Mouse (Mus musculus) heart, postnatal 0 days (tissue): ENCODE measurements around the gene Erbin. TPM values are rescaled to one million over a fixed set of nuclear protein-coding genes. Genes with fewer than 3 reads are reported as not detected.

ENCODE experiments used
- ATAC-seq: fragments of 200-750 bp; cut with Nextera tagmentation; 2 replicates; pipeline ENCODE4 v1.8.0; 2017; ENCODE audit warnings: low read depth, moderate number of reproducible peaks, moderate library complexity; ENCODE audit not compliant: insufficient read depth
- DNase-seq: peaks from one replicate; pipeline ENCODE4 v3.0.0-alpha.2; 2016; ENCODE audit warnings: low spot score
- H3K27ac ChIP-seq: fragments of 300-500 bp; sonication (generic); 2 replicates; pipeline ENCODE4 v1.5.1; 2014; ENCODE audit warnings: low read depth, mild to moderate bottlenecking
- H3K27me3 ChIP-seq: fragments of 300-500 bp; sonication (generic); 2 replicates; pipeline ENCODE4 v1.6.1; 2014; ENCODE audit warnings: low read length, mixed read lengths; ENCODE audit not compliant: control insufficient read depth, insufficient read depth
- H3K36me3 ChIP-seq: fragments of 300-500 bp; sonication (generic); replicated peaks from 2 replicates; pipeline ENCODE4 v1.6.1; 2014; ENCODE audit warnings: low read length, mixed read lengths; ENCODE audit not compliant: control insufficient read depth, insufficient read depth
- H3K4me1 ChIP-seq: fragments of 300-500 bp; sonication (generic); 2 replicates; pipeline ENCODE4 v1.6.1; 2014; ENCODE audit warnings: antibody characterized with exemption; ENCODE audit not compliant: control insufficient read depth, insufficient read depth
- H3K4me2 ChIP-seq: fragments of 300-500 bp; sonication (generic); 2 replicates; pipeline ENCODE4 v1.6.1; 2014; ENCODE audit warnings: low read depth, mild to moderate bottlenecking, low read length, moderate library complexity
- H3K4me3 ChIP-seq: fragments of 300-500 bp; sonication (generic); 2 replicates; pipeline ENCODE4 v1.5.1; 2014; ENCODE audit warnings: low read depth, low read length
- H3K9ac ChIP-seq: fragments of 300-500 bp; sonication (generic); replicated peaks from 2 replicates; pipeline ENCODE4 v1.6.1; 2014; ENCODE audit warnings: low read depth, low read length, mixed read lengths
- H3K9me3 ChIP-seq: fragments of 300-500 bp; sonication (generic); replicated peaks from 2 replicates; pipeline ENCODE4 v1.6.1; 2016; ENCODE audit warnings: low read length; ENCODE audit not compliant: control insufficient read depth
- CTCF ChIP-seq: IDR thresholded peaks from 2 replicates; pipeline ENCODE4 v1.5.1; 2016; ENCODE audit warnings: antibody characterized with exemption, control low read depth, low read depth
- EP300 ChIP-seq: IDR thresholded peaks from 2 replicates; pipeline ENCODE4 v1.6.1; 2016; ENCODE audit warnings: antibody characterized with exemption, low read depth
- WGBS: fragments of 180-500 bp; shearing (Covaris S2); extraction: QIAGEN DNeasy Blood & Tissue Kit; methylation state at CpG from one replicate; pipeline ENCODE4 v1.1.7; 2014; 5-methylcytosine and 5-hydroxymethylcytosine counted together
- polyA plus RNA-seq: library from polyadenylated mRNA; unstranded; fragments of >200 nt; fragmentation: Nextera tagmentation; extraction: Ambion mirVana; gene quantifications from 2 replicates; pipeline ENCODE4 v1.2.1, GENCODE M21; 2015
- total RNA-seq: library from RNA; depleted of rRNA; stranded (reverse); fragments of >200 nt; gene quantifications from 2 replicates; pipeline ENCODE4 v1.2.3, GENCODE M21; 2014; ENCODE audit warnings: low replicate concordance

The Erbin gene
- total and polyA plus RNA-seq, 2 experiments from 2014 or later = 10.9 to 30.2 TPM

DNA sequence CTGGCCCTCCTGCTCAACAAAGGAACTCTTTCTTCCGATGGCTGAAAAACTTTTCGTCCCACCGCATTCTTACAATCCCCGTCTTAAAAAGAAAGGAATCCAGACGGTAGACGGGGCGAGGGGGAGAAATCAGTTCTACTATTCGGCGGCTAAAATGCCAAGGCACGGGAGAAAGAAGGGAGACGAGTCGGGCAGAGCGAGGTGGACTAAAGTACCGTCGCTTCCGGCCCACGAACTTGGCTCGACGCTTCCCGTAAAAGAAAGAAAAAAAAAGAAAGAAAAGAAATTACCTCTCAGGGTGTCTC is 406 bp downstream of the Erbin start:
- 0% methylated on average over 20 of the region's 20 CpGs for WGBS
- H3K27ac ChIP-seq = peak overlapping the region; percentile 100
- peak overlapping the region; percentile 99 for H3K9ac ChIP-seq
- H3K4me1 ChIP-seq = peaks cover 17% of the 10 kb centered on the region
- H3K36me3 ChIP-seq = no peaks in the 10 kb centered on the region
- peak overlapping the region; percentile 80 for H3K4me2 ChIP-seq
- H3K27me3 ChIP-seq = no peaks in the 10 kb centered on the region
- ATAC-seq (no peak), DNase-seq (no peak)
- no peak for TF ChIP-seq EP300
- TF ChIP-seq CTCF = no peak
- H3K4me3 ChIP-seq = peak overlapping the region; percentile 98
- H3K9me3 ChIP-seq = no peaks in the 10 kb centered on the region

DNA sequence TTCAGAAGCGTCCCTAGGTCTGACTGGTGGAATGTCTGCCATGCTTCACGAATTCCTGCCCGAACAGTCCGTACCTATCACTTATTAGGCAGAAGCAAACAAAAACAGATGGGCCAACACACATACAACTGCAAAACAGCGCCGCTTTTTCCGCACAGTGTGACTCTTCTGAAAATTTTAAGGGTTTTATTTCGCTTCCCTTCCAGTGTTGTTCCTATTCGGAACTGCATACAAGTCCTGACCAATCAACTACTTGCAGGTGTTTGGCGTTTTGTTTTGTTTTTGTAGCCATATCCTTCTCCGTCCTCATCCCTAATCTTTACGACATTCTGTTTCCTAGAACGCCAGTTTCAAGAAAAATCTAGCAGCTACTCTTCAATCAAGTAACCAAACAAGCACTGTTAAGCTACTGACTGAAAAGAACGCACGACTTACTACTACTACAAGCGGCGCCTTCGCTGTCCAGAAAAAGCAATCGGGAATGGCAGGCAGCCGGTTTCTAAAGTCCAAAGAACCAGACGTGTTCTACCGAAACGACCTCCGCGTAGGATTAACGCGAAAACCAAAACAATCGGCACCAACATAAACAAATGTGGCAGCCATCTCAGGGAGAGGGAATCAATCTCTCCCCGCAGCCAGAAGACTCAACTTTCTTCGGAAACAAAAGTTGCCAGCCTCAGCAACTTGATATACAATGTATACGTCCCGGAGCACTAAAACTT is 919 bp downstream of the Erbin start:
- DNase-seq = peak; percentile 53
- H3K27me3 ChIP-seq = no peaks in the 10 kb centered on the region
- ATAC-seq = no peak
- H3K4me1 ChIP-seq = peaks cover 19% of the 10 kb centered on the region
- peak overlapping the region; percentile 99 for H3K9ac ChIP-seq
- no peaks in the 10 kb centered on the region for H3K36me3 ChIP-seq
- peak overlapping the region; percentile 98 for H3K4me3 ChIP-seq
- no peaks in the 10 kb centered on the region for H3K9me3 ChIP-seq
- under 1% methylated on average over 32 of the region's 32 CpGs for WGBS
- H3K27ac ChIP-seq = peak overlapping the region; percentile 100
- H3K4me2 ChIP-seq = peak overlapping the region; percentile 80
- TF ChIP-seq CTCF (no peak), EP300 (no peak)

DNA sequence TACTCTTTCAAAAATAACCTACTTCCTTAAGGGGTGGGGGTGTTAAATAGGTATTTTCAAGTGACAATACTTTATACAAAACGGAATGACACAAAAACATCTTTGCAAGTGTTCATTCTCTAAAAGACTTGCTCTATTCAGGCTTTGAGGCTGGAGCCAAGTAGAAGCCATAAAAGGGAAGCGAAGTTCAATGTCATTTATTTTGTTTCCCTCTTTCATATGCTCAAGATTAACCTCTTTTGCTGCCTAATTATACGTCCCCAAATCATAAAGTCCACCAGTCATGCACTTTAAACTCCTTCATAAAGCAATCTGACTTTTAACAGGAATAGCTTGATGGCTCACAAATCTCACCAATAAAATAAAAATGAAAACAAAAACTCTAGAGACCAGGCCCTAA is 1.9 kb downstream of the Erbin start:
- DNase-seq (no peak), ATAC-seq (no peak)
- Histone ChIP-seq H3K27ac (peak overlapping the region; percentile 100), H3K4me1 (peaks cover 25% of the 10 kb centered on the region), H3K9ac (peak overlapping the region; percentile 99), H3K27me3 (no peaks in the 10 kb centered on the region), H3K9me3 (no peaks in the 10 kb centered on the region), H3K4me3 (peak overlapping the region; percentile 98), H3K4me2 (peak overlapping the region; percentile 80), H3K36me3 (no peaks in the 10 kb centered on the region)
- 11% methylated on average over 3 of the region's 3 CpGs for WGBS
- TF ChIP-seq EP300 (no peak), CTCF (no peak)

DNA sequence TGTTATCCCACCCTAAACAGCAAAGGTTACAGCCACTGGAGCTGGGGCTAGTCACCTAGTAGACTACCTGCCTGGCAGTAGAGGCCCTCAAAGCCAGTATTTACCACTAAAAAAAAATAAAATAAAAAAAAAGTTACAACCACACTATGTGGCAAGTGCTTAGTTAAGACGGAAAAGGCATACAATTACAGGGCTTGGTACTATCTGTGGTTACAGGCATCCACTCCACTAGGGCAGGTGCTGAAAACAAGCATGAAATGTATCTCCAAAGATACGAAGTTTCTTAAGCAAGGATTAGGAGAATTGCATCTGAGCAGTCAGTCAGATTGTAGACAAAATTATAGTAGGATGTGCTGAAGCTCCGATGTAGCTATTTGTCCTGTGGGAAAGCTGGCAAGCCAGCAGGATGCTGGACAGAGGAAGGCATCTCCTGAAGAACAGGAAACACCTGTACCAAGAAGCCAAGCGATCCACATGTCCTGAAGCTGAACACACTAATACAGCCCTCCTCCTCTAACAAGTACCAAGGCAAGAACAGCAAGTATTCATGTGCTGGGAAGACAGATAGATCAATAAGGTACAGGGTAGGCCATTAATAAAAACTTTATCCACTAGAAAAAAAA is 6.1 kb downstream of the Erbin start:
- H3K4me1 ChIP-seq = peaks cover 31% of the 10 kb centered on the region
- no peak for DNase-seq
- H3K4me2 ChIP-seq = no peak overlapping the region
- no peak overlapping the region for H3K27ac ChIP-seq
- ATAC-seq = no peak
- no peaks in the 10 kb centered on the region for H3K9me3 ChIP-seq
- 66% methylated on average over 4 of the region's 4 CpGs for WGBS
- H3K4me3 ChIP-seq = no peak overlapping the region
- H3K27me3 ChIP-seq = no peaks in the 10 kb centered on the region
- TF ChIP-seq CTCF = no peak
- TF ChIP-seq EP300 = no peak
- H3K36me3 ChIP-seq = no peaks in the 10 kb centered on the region
- no peak overlapping the region for H3K9ac ChIP-seq

DNA sequence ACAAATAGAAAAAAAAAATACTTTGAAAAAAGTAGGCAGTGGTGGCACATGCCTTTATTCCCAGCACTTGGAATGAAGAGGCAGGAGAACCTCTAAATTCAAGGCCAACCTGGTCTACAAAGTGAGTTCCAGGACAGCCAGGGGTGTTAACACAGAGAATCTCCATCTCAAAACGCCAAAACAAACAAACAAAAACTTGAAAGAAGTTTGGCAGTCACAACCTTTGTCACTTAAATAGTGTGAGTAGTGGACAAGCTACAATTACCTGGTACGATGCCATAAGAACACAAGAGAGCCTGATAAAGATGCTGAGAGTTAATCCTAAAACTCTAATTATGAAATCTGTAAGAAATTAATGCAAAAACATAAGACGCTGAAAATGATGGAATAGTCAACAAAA is 8.0 kb downstream of the Erbin start:
- Histone ChIP-seq H3K27ac (no peak overlapping the region), H3K4me3 (no peak overlapping the region), H3K4me2 (no peak overlapping the region), H3K4me1 (peaks cover 31% of the 10 kb centered on the region), H3K9ac (no peak overlapping the region), H3K27me3 (no peaks in the 10 kb centered on the region), H3K36me3 (no peaks in the 10 kb centered on the region), H3K9me3 (no peaks in the 10 kb centered on the region)
- WGBS = 75% methylated on average over 3 of the region's 3 CpGs
- DNase-seq (no peak), ATAC-seq (no peak)
- TF ChIP-seq CTCF (no peak), EP300 (no peak)

DNA sequence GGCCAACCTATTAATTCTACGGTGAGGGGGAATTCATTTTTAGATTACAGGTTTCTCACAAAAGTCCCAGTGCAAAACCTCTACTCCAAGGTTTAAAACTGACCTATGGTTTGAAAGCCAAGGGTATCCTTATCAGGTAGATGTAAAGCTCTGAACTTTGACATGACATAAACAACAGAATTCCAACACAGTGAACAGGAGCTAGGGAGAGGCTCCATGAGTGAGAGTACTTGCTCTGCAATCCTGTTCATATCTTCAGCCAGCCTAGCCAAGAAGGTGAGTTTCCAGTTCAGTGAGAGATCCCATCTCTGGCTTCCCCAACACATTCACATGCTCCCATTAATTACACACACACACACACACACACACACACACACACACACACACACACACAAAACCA is 9.7 kb downstream of the Erbin start:
- Histone ChIP-seq H3K4me1 (peaks cover 18% of the 10 kb centered on the region), H3K4me3 (no peak overlapping the region), H3K9me3 (no peaks in the 10 kb centered on the region), H3K36me3 (no peaks in the 10 kb centered on the region), H3K9ac (no peak overlapping the region), H3K27me3 (no peaks in the 10 kb centered on the region), H3K4me2 (no peak overlapping the region), H3K27ac (no peak overlapping the region)
- DNase-seq = no peak
- TF ChIP-seq EP300 (no peak), CTCF (no peak)
- WGBS = 76% methylated on average over 1 of the region's 1 CpGs
- ATAC-seq = no peak
